Mouse (Mus musculus) lung, postnatal 0 days (tissue): ENCODE measurements around the gene Aff1.

Experiments used
- CTCF ChIP-seq: IDR thresholded peaks from 2 replicates; pipeline ENCODE4 v1.5.1; 2016; ENCODE audit warnings: antibody characterized with exemption, mild to moderate bottlenecking
- EP300 ChIP-seq: IDR thresholded peaks from 2 replicates; pipeline ENCODE4 v1.6.1; 2016; ENCODE audit warnings: antibody characterized with exemption, mild to moderate bottlenecking, control low read depth

DNA sequence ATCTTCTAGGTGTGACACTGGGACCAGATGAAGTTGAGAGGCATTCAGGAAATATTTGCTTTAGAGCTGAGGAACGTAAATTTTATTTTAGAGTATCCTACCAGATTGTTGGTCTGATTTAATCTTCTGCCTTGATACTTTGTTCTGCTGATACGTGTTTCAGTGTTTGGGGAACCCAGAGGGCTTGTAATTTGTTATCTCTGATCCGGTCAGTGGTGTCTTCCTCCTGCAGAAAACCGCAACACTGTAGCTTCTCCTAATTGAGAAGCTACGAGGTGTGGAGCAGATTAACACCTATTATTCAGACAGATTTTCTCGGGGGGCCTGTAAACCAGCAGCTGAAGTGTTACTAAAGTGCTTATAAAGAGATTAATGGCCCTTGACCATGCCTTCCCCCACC is 27.0 kb downstream of the Aff1 start:
- TF ChIP-seq CTCF = no peak
- TF ChIP-seq EP300 = no peak
